Comparison of ENCODE assay signal across 8 mouse cellular contexts in the genomic region with DNA sequence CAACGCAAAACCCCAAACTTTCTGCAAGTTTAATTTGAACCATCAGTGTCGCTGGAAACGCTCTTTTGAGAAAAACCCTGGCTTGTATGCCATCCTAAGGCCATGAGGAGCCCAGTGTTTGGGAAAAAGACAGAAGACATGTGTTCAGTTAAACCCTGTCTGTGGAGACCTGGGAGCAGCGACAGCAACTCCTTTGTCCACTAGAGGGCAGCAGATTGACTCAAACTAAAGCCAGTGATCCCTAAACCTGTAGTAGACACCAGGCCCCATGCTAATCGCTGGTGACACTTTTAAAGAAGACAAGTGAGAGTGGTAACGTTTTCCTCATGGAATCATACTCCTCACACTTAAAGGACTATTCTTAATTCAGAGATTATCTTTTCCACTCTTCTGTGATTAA.
DNase-seq lines count a peak whose midpoint lies in the region; ATAC-seq and TF ChIP-seq lines count a peak whose summit lies in the region.

No protein-coding gene starts in this region.

- no peak for ATAC-seq in intestine, postnatal 0 days
- ATAC-seq in limb, embryonic 11.5 days (ENCODE audit: insufficient number of reproducible peaks, low FRiP score, low TSS enrichment, low read depth) = no peak
- peak; percentile 70 for ATAC-seq in monocyte, adult 5-6 weeks (replicated peaks; ENCODE audit: insufficient number of reproducible peaks, low FRiP score, low TSS enrichment, poor library complexity, severe bottlenecking)

- no peaks in the 10 kb centered on the region for H3K27me3 ChIP-seq in intestine, postnatal 0 days (replicated peaks; ENCODE audit: control insufficient read depth, insufficient read depth, low read length)
- no peaks in the 10 kb centered on the region for H3K27me3 ChIP-seq in limb, embryonic 11.5 days (ENCODE audit: control insufficient read depth, insufficient read depth, low read length)

- H3K36me3 ChIP-seq in intestine, postnatal 0 days (ENCODE audit: control insufficient read depth, insufficient read depth) = no peaks in the 10 kb centered on the region
- H3K36me3 ChIP-seq in limb, embryonic 11.5 days (ENCODE audit: control insufficient read depth, insufficient read depth, low read length) = no peaks in the 10 kb centered on the region

- H3K4me2 ChIP-seq in intestine, postnatal 0 days (replicated peaks; ENCODE audit: low read depth) = no peak overlapping the region
- H3K4me2 ChIP-seq in limb, embryonic 11.5 days (ENCODE audit: low read depth, severe bottlenecking) = no peak overlapping the region

- no peaks in the 10 kb centered on the region for H3K4me1 ChIP-seq in intestine, postnatal 0 days (replicated peaks; ENCODE audit: control insufficient read depth, insufficient read depth, low read length)
- H3K4me1 ChIP-seq in limb, embryonic 11.5 days (ENCODE audit: control insufficient read depth, insufficient read depth, low read length) = no peaks in the 10 kb centered on the region

- H3K27ac ChIP-seq in intestine, postnatal 0 days (ENCODE audit: low read depth, low read length) = no peak overlapping the region
- H3K27ac ChIP-seq in limb, embryonic 11.5 days (replicated peaks; ENCODE audit: low read depth, low read length) = no peak overlapping the region

- no peak overlapping the region for H3K4me3 ChIP-seq in intestine, postnatal 0 days (ENCODE audit: low read depth, low read length)
- H3K4me3 ChIP-seq in limb, embryonic 11.5 days (ENCODE audit: low read depth, low read length) = no peak overlapping the region

- H3K9me3 ChIP-seq in intestine, postnatal 0 days (ENCODE audit: control insufficient read depth) = no peaks in the 10 kb centered on the region
- no peaks in the 10 kb centered on the region for H3K9me3 ChIP-seq in limb, embryonic 11.5 days (ENCODE audit: control insufficient read depth, low read length)

- 22% methylated on average over 6 of the region's 6 CpGs for WGBS in intestine, postnatal 0 days
- WGBS in limb, embryonic 11.5 days = 36% methylated on average over 6 of the region's 6 CpGs

- TF ChIP-seq CTCF in intestine, postnatal 0 days (IDR thresholded peaks at IDR 0.05; ENCODE audit: low read depth) = peak; percentile 88

- no peak overlapping the region for H3K9ac ChIP-seq in intestine, postnatal 0 days (ENCODE audit: low read depth, low read length)
- H3K9ac ChIP-seq in limb, embryonic 11.5 days (ENCODE audit: low read length) = no peak overlapping the region

- peak; percentile 69 for DNase-seq in A20 (ENCODE audit: low read depth, low spot score)
- DNase-seq in T-cell, adult 2 months (ENCODE audit: low spot score) = peak; percentile 30
- peak; percentile 78 to 83 for DNase-seq in cerebellum, postnatal 10 days
- DNase-seq in frontal cortex, postnatal 25 days (ENCODE audit: low spot score in 2 of 2) = peak; percentile 33 to 43
- peak; percentile 79 for DNase-seq in limb, embryonic 11.5 days (ENCODE audit: low spot score)
- peak; percentile 15 to 22 for DNase-seq in spleen, postnatal 36 days (ENCODE audit: low spot score in 2 of 2)

Comparison
In these comparisons a context has a peak if more than half of its experiments do, and no peak if none do; other contexts are left out.
1. DNase-seq: peak in every context shown above with its lines; median percentile 80 in cerebellum, postnatal 10 days; 79 in limb, embryonic 11.5 days; 69 in A20; 38 in frontal cortex, postnatal 25 days; 30 in T-cell, adult 2 months; 18 in spleen, postnatal 36 days.